Mouse (Mus musculus): Measurements from ENCODE around the gene Rad51. TPM values are rescaled to one million over a fixed set of nuclear protein-coding genes. Genes with fewer than 3 reads are reported as not detected.

Gene Rad51
- polyA plus RNA-seq, 1 experiment, result 8.7 TPM

GRCm38 (mm10) chr2:119172446-119172845 lies 59.9 kb downstream of the Rad51 start:
- TF ChIP-seq SRF (IDR thresholded peaks at IDR 0.05; ENCODE audit: control insufficient read depth, insufficient read length, low read depth), result no peak
- TF ChIP-seq REST (IDR thresholded peaks at IDR 0.05; ENCODE audit: insufficient read depth, insufficient read length), result no peak
- TF ChIP-seq TCF3 (IDR thresholded peaks at IDR 0.05; ENCODE audit: insufficient read length, low read depth), result no peak
- TF ChIP-seq MYOD1 (IDR thresholded peaks at IDR 0.05; ENCODE audit: control insufficient read depth in 1 of 3, insufficient read length in 2 of 3, low read depth in 2 of 3), result no peak
- no peak for TF ChIP-seq USF1 (IDR thresholded peaks at IDR 0.05; ENCODE audit: low read depth)
- TF ChIP-seq CEBPB (IDR thresholded peaks at IDR 0.05; ENCODE audit: insufficient read depth, poor library complexity, severe bottlenecking), result no peak
- no peak for TF ChIP-seq MYOG (IDR thresholded peaks at IDR 0.05; ENCODE audit: control insufficient read depth in 1 of 3, insufficient read depth in 1 of 3, insufficient read length in 2 of 3, low read depth in 2 of 3)
- no peak for TF ChIP-seq TCF12 (IDR thresholded peaks at IDR 0.05; ENCODE audit: insufficient read depth, poor library complexity, severe bottlenecking)
- TF ChIP-seq POLR2A (IDR thresholded peaks at IDR 0.05; ENCODE audit: insufficient read length, low read depth), result no peak
- TF ChIP-seq E2F4 (IDR thresholded peaks at IDR 0.05; ENCODE audit: insufficient read depth), result no peak
- TF ChIP-seq MAX (IDR thresholded peaks at IDR 0.05; ENCODE audit: low read depth), result no peak
- TF ChIP-seq POLR2AphosphoS2 (IDR thresholded peaks at IDR 0.05; ENCODE audit: insufficient read length, low read depth), result no peak
- H3K4me3 ChIP-seq, result no peak overlapping the region
- no peaks in the 10 kb centered on the region for H3K27me3 ChIP-seq (ENCODE audit: control insufficient read depth, insufficient read depth, insufficient read length)
- H3K4me2 ChIP-seq (ENCODE audit: low read depth), result peak overlapping the region; percentile 80
- H3K79me2 ChIP-seq (ENCODE audit: control insufficient read depth, insufficient read depth), result peaks cover 8% of the 10 kb centered on the region
- no peak overlapping the region for H3ac ChIP-seq (ENCODE audit: control insufficient read depth, insufficient read length)
- no peaks in the 10 kb centered on the region for H3K36me3 ChIP-seq (ENCODE audit: control insufficient read depth, insufficient read depth)

DNA sequence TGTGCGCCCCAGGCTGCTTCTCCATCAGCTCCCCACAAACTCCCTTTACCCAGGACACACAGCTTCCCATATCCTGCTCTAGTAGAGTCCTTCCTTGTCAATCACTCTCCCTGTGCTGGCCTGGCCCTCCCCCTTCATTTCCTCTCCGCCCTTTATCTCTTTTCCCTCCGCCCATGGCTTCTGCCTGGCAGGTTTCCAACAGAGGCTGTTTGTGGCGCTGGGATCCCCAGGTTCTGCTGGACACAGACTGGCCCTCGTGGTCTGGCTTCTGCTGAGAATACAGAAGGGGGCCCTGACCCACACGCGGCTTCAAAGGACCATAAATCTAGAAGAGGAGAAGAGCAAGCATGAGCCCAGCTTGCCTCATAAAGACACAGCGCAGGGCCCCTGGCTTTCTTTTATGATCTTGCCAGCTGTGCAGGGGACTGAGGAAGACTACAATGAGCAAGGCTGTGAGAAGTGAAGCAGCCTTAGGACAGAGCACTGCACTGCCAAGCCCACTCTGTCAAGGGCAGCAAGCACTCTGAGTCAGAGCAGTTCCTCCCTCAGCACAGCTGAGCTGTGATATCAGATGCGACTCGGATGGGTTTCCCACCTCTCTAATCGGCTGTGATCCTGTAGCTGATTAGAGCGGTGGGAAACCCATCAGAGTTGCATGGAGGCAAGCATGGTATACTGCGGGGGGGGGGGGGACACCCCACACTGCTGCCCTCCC lies 60.4 kb downstream of the Rad51 start:
- no peak for TF ChIP-seq POLR2A (IDR thresholded peaks at IDR 0.05; ENCODE audit: insufficient read length, low read depth)
- peak in 1 of 3 experiments; percentile 81 for TF ChIP-seq MYOG (IDR thresholded peaks at IDR 0.05; ENCODE audit: control insufficient read depth in 1 of 3, insufficient read depth in 1 of 3, insufficient read length in 2 of 3, low read depth in 2 of 3)
- peak in 1 of 3 experiments; percentile 67 for TF ChIP-seq MYOD1 (IDR thresholded peaks at IDR 0.05; ENCODE audit: control insufficient read depth in 1 of 3, insufficient read length in 2 of 3, low read depth in 2 of 3)
- H3K27me3 ChIP-seq (ENCODE audit: control insufficient read depth, insufficient read depth, insufficient read length), result no peaks in the 10 kb centered on the region
- no peak overlapping the region for H3ac ChIP-seq (ENCODE audit: control insufficient read depth, insufficient read length)
- peaks cover 8% of the 10 kb centered on the region for H3K79me2 ChIP-seq (ENCODE audit: control insufficient read depth, insufficient read depth)
- peak overlapping the region; percentile 29 for H3K4me3 ChIP-seq
- peak overlapping the region; percentile 80 for H3K4me2 ChIP-seq (ENCODE audit: low read depth)
- no peaks in the 10 kb centered on the region for H3K36me3 ChIP-seq (ENCODE audit: control insufficient read depth, insufficient read depth)

GRCm38 (mm10) chr2:119173991-119174651 lies 61.5 kb downstream of the Rad51 start, which contains the start of gene Gm14137:
Gene Gm14137, plus strand, starts transcription at chr2:119174509.
- peak within 1 kb of the TSS; percentile 29 for H3K4me3 ChIP-seq
- peaks cover 8% of the 10 kb centered on the region for H3K79me2 ChIP-seq (ENCODE audit: control insufficient read depth, insufficient read depth)
- peak; percentile 32 to 80 (median 38) for TF ChIP-seq MYOG (IDR thresholded peaks at IDR 0.05; ENCODE audit: control insufficient read depth in 1 of 3, insufficient read depth in 1 of 3, insufficient read length in 2 of 3, low read depth in 2 of 3)
- TF ChIP-seq POLR2A (IDR thresholded peaks at IDR 0.05; ENCODE audit: insufficient read length, low read depth), result peak; percentile 32
- no peak for TF ChIP-seq SRF (IDR thresholded peaks at IDR 0.05; ENCODE audit: control insufficient read depth, insufficient read length, low read depth)
- TF ChIP-seq CEBPB (IDR thresholded peaks at IDR 0.05; ENCODE audit: insufficient read depth, poor library complexity, severe bottlenecking), result peak; percentile 55
- peak; percentile 38 for TF ChIP-seq POLR2AphosphoS2 (IDR thresholded peaks at IDR 0.05; ENCODE audit: insufficient read length, low read depth)
- peak; percentile 37 for TF ChIP-seq MAX (IDR thresholded peaks at IDR 0.05; ENCODE audit: low read depth)
- no peak for TF ChIP-seq TCF12 (IDR thresholded peaks at IDR 0.05; ENCODE audit: insufficient read depth, poor library complexity, severe bottlenecking)
- TF ChIP-seq USF1 (IDR thresholded peaks at IDR 0.05; ENCODE audit: low read depth), result peak; percentile 4
- TF ChIP-seq TCF3 (IDR thresholded peaks at IDR 0.05; ENCODE audit: insufficient read length, low read depth), result peak; percentile 38
- peak in 1 of 3 experiments; percentile 61 for TF ChIP-seq MYOD1 (IDR thresholded peaks at IDR 0.05; ENCODE audit: control insufficient read depth in 1 of 3, insufficient read length in 2 of 3, low read depth in 2 of 3)
- no peak within 1 kb of the TSS for H3ac ChIP-seq (ENCODE audit: control insufficient read depth, insufficient read length)
- H3K36me3 ChIP-seq (ENCODE audit: control insufficient read depth, insufficient read depth), result no peaks in the 10 kb centered on the region
- H3K4me2 ChIP-seq (ENCODE audit: low read depth), result peak within 1 kb of the TSS; percentile 80
- no peaks in the 10 kb centered on the region for H3K27me3 ChIP-seq (ENCODE audit: control insufficient read depth, insufficient read depth, insufficient read length)

- Histone ChIP-seq H3K36me3 (ENCODE audit: control insufficient read depth, insufficient read depth) (no peaks in the 10 kb centered on the region), H3K79me2 (ENCODE audit: control insufficient read depth, insufficient read depth) (peaks cover 8% of the 10 kb centered on the region), H3ac (ENCODE audit: control insufficient read depth, insufficient read length) (no peak overlapping the region), H3K4me2 (ENCODE audit: low read depth) (peak overlapping the region; percentile 80), H3K27me3 (ENCODE audit: control insufficient read depth, insufficient read depth, insufficient read length) (no peaks in the 10 kb centered on the region), H3K4me3 (peak overlapping the region; percentile 29)
- TF ChIP-seq POLR2A (IDR thresholded peaks at IDR 0.05; ENCODE audit: insufficient read length, low read depth), result peak; percentile 7
- no peak for TF ChIP-seq POLR2AphosphoS2 (IDR thresholded peaks at IDR 0.05; ENCODE audit: insufficient read length, low read depth)
Observed at GRCm38 (mm10) chr2:119174866-119175265, 62.3 kb downstream of the Rad51 start.

DNA sequence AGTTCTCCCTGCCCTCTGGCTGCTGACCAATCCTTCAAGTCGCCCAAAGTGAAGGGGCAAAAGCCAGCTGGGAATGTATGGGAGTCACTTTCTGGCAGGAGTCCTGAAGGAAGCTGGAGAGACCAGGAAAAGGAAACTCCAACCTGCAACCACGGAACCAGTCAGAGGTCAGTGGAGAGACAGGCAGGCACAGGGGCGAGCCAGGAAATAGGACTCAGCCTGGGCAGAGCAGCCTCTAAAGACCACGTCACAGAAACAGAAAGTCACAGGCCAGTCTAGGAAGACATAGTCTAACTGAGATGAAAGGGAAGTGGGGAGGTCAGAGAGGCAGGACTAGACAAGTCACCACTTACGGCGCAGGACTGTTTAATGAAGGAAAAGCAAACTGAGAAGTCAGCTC lies 63.0 kb downstream of the Rad51 start:
- H3K4me3 ChIP-seq, result peak overlapping the region; percentile 29
- TF ChIP-seq POLR2A (IDR thresholded peaks at IDR 0.05; ENCODE audit: insufficient read length, low read depth) (no peak), CEBPB (IDR thresholded peaks at IDR 0.05; ENCODE audit: insufficient read depth, poor library complexity, severe bottlenecking) (no peak), MYOG (IDR thresholded peaks at IDR 0.05; ENCODE audit: control insufficient read depth in 1 of 3, insufficient read depth in 1 of 3, insufficient read length in 2 of 3, low read depth in 2 of 3) (peak in 1 of 3 experiments; percentile 42)
- no peaks in the 10 kb centered on the region for H3K36me3 ChIP-seq (ENCODE audit: control insufficient read depth, insufficient read depth)
- H3K79me2 ChIP-seq (ENCODE audit: control insufficient read depth, insufficient read depth), result peaks cover 8% of the 10 kb centered on the region
- no peaks in the 10 kb centered on the region for H3K27me3 ChIP-seq (ENCODE audit: control insufficient read depth, insufficient read depth, insufficient read length)
- H3K4me2 ChIP-seq (ENCODE audit: low read depth), result peak overlapping the region; percentile 80
- no peak overlapping the region for H3ac ChIP-seq (ENCODE audit: control insufficient read depth, insufficient read length)
